Mouse (Mus musculus): ENCODE data around the gene Elane. TPM values are rescaled to one million over a fixed set of nuclear protein-coding genes. Genes with fewer than 3 reads are reported as not detected.

Elane gene
- total and polyA plus RNA-seq, 2 experiments from 2014 or later = not detected

DNA sequence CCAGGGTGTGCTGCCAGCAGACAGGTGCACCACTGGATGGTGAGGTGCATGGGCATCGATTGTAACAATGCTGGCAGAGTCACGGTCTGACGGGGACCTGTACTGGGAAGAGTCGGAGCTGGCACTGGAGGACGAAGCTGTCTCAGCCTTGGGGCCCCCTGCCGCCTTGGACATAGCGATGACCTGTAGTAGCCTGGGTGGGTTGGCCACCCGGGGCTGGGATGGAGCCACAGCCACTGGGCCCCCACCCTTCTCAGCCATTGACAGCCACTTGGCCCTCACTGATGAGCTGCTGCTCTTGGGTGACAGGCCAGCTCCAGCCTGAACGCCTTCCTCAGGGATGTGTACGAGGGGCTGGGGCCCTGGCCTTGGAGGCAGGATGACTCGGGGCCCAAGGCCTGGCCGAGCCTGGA is 20.9 kb upstream of the Elane start:
- Histone ChIP-seq H3K27ac (ENCODE audit: low read depth, low read length) (peak overlapping the region; percentile 51; the same call in 1 of the 2 replicates), H3K4me3 (ENCODE audit: low read depth, low read length) (no peak overlapping the region)
- ATAC-seq (ENCODE audit: low FRiP score) = no peak

DNA sequence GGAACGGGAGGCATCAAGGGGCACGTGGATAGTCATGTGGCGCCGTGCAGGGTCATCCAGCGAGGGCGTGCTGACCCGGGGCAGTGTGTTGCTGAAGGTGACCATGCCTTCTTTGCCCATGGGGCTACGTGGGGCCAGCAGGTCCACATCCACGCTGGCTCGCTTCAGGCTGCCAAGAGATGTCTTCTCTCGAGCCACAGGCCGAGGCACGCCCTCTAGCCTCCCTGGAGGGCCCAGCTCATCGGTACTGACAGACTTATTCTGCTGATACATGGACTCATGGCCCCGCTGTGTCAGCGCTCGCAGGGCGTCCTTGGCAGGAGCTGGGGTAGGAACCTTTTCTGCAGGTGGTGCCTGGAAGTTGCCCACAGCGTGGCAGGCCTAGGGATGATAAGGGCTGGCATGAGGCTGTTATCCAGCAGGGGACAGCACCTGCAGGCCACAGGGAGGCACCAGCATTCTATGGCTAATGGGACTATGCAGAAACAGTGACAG is 20.2 kb upstream of the Elane start:
- H3K4me1 ChIP-seq (ENCODE audit: insufficient read depth, low read length) = peaks cover 3% of the 10 kb centered on the region; the same call in 1 of the 2 replicates
- H3K9me3 ChIP-seq (ENCODE audit: low read length) = no peaks in the 10 kb centered on the region
- no peaks in the 10 kb centered on the region for H3K27me3 ChIP-seq (ENCODE audit: insufficient read depth, low read length)
- peaks cover 49% of the 10 kb centered on the region for H3K36me3 ChIP-seq (ENCODE audit: insufficient read depth, low read length)
- no peak overlapping the region for H3K9ac ChIP-seq (replicated peaks; ENCODE audit: low read length, poor library complexity, severe bottlenecking)
- H3K27ac ChIP-seq (ENCODE audit: low read depth, low read length) = peak overlapping the region; percentile 51; the same call in 1 of the 2 replicates
- no peak overlapping the region for H3K4me3 ChIP-seq (ENCODE audit: low read depth, low read length)
- WGBS = 72% methylated on average over 19 of the region's 19 CpGs
- peak; percentile 48 for TF ChIP-seq CTCF (IDR thresholded peaks at IDR 0.05)
- no peak overlapping the region for H3K4me2 ChIP-seq (ENCODE audit: low read depth, low read length, poor library complexity, severe bottlenecking)
- ATAC-seq (ENCODE audit: low FRiP score) (0 out of 2 replicates have a peak, but pooled peaks have one; percentile 3), DNase-seq (ENCODE audit: low spot score) (no peak)

More for the DNA sequence above, 20.9 kb upstream of the Elane start:
- Histone ChIP-seq H3K9ac (replicated peaks; ENCODE audit: low read length, poor library complexity, severe bottlenecking) (no peak overlapping the region), H3K9me3 (ENCODE audit: low read length) (no peaks in the 10 kb centered on the region), H3K27me3 (ENCODE audit: insufficient read depth, low read length) (no peaks in the 10 kb centered on the region), H3K36me3 (ENCODE audit: insufficient read depth, low read length) (peaks cover 55% of the 10 kb centered on the region), H3K4me1 (ENCODE audit: insufficient read depth, low read length) (peaks cover 3% of the 10 kb centered on the region; the same call in 1 of the 2 replicates), H3K4me2 (ENCODE audit: low read depth, low read length, poor library complexity, severe bottlenecking) (no peak overlapping the region)
- TF ChIP-seq CTCF (IDR thresholded peaks at IDR 0.05) = no peak
- DNase-seq (ENCODE audit: low spot score) = no peak
- 59% methylated on average over 12 of the region's 12 CpGs for WGBS

DNA sequence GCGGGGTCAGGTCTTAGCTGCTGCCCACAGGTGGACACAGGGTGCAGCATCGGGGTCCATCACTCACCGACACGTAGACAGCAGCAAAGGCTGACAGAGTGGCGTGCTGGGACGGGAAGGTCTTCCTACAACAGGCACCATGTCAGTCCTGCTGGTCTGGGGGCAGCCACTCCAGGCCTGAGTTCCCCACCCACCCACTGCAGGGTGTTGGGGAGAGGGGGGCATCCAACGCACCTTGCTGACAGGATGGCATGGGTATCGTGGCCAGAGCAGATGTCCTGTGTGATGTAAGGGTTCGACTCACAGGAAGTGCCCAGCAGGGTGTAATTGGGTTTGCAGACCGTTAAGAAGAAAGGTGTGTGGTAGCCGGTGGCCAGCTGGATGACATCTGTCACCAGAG is 19.4 kb upstream of the Elane start:
- Histone ChIP-seq H3K9ac (replicated peaks; ENCODE audit: low read length, poor library complexity, severe bottlenecking) (no peak overlapping the region), H3K27me3 (ENCODE audit: insufficient read depth, low read length) (no peaks in the 10 kb centered on the region), H3K9me3 (ENCODE audit: low read length) (no peaks in the 10 kb centered on the region), H3K27ac (ENCODE audit: low read depth, low read length) (no peak overlapping the region), H3K36me3 (ENCODE audit: insufficient read depth, low read length) (peaks cover 42% of the 10 kb centered on the region), H3K4me1 (ENCODE audit: insufficient read depth, low read length) (peaks cover 3% of the 10 kb centered on the region; the same call in 1 of the 2 replicates), H3K4me2 (ENCODE audit: low read depth, low read length, poor library complexity, severe bottlenecking) (no peak overlapping the region), H3K4me3 (ENCODE audit: low read depth, low read length) (no peak overlapping the region)
- DNase-seq (ENCODE audit: low spot score) (no peak), ATAC-seq (ENCODE audit: low FRiP score) (no peak)
- WGBS = 81% methylated on average over 11 of the region's 11 CpGs
- no peak for TF ChIP-seq CTCF (IDR thresholded peaks at IDR 0.05)

DNA sequence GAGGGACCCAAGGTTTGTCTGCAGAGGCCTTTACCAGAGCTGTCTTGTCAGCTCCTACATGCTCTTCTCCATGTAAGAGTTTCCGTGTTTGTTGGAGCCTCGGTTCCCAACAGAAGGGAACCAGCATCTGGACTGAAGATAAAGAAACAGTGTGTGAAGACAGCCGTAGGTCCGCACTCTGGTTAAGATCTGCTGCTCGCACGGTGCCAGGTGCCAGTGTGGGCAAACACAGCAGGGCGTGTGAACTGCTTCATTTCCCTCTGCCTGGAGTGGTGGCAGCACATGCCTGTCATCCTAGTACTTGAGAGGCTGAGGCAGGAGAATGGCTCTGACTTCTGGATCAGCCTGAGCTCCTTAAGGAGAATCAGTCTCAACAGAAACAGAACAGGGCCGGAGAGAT is 14.2 kb upstream of the Elane start:
- Histone ChIP-seq H3K4me3 (ENCODE audit: low read depth, low read length) (peak overlapping the region; percentile 70; the same call in 1 of the 2 replicates), H3K36me3 (ENCODE audit: insufficient read depth, low read length) (peaks cover 6% of the 10 kb centered on the region), H3K27me3 (ENCODE audit: insufficient read depth, low read length) (no peaks in the 10 kb centered on the region), H3K4me2 (ENCODE audit: low read depth, low read length, poor library complexity, severe bottlenecking) (peak overlapping the region; percentile 92), H3K27ac (ENCODE audit: low read depth, low read length) (no peak overlapping the region), H3K9me3 (ENCODE audit: low read length) (no peaks in the 10 kb centered on the region), H3K9ac (replicated peaks; ENCODE audit: low read length, poor library complexity, severe bottlenecking) (no peak overlapping the region), H3K4me1 (ENCODE audit: insufficient read depth, low read length) (peaks cover 9% of the 10 kb centered on the region; the same call in 1 of the 2 replicates)
- WGBS = 87% methylated on average over 8 of the region's 8 CpGs
- ATAC-seq (ENCODE audit: low FRiP score) (no peak), DNase-seq (ENCODE audit: low spot score) (no peak)
- TF ChIP-seq CTCF (IDR thresholded peaks at IDR 0.05) = no peak

DNA sequence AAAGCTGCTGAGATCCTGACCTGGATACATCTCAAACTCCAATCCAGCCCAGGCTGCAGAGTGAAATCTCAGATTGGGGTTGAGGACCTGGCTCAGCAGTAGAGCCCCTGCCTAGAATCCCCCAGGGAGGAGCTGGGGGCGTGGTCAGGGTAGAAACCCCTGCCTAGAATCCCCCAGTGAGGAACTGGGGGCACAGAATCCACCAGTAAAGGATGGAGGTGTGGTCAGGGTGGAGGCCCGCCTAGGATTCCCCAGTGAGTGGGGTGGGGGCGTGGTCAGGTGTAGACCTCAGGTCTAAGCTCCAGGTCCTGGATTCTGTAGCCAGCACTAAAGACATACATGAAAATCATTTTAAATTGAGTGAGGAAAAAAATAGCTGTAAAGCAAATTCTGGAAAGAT is 13.2 kb upstream of the Elane start:
- no peaks in the 10 kb centered on the region for H3K9me3 ChIP-seq (ENCODE audit: low read length)
- H3K4me1 ChIP-seq (ENCODE audit: insufficient read depth, low read length) = peaks cover 9% of the 10 kb centered on the region; the same call in 1 of the 2 replicates
- no peak for TF ChIP-seq CTCF (IDR thresholded peaks at IDR 0.05)
- no peak for DNase-seq (ENCODE audit: low spot score)
- no peaks in the 10 kb centered on the region for H3K27me3 ChIP-seq (ENCODE audit: insufficient read depth, low read length)
- no peaks in the 10 kb centered on the region for H3K36me3 ChIP-seq (ENCODE audit: insufficient read depth, low read length)
- H3K4me2 ChIP-seq (ENCODE audit: low read depth, low read length, poor library complexity, severe bottlenecking) = peak overlapping the region; percentile 92
- no peak for ATAC-seq (ENCODE audit: low FRiP score)
- peak overlapping the region; percentile 70 for H3K4me3 ChIP-seq (ENCODE audit: low read depth, low read length)
- 42% methylated on average over 3 of the region's 3 CpGs for WGBS
- peak overlapping the region; percentile 98 for H3K9ac ChIP-seq (replicated peaks; ENCODE audit: low read length, poor library complexity, severe bottlenecking)
- peak overlapping the region; percentile 99 for H3K27ac ChIP-seq (ENCODE audit: low read depth, low read length)

DNA sequence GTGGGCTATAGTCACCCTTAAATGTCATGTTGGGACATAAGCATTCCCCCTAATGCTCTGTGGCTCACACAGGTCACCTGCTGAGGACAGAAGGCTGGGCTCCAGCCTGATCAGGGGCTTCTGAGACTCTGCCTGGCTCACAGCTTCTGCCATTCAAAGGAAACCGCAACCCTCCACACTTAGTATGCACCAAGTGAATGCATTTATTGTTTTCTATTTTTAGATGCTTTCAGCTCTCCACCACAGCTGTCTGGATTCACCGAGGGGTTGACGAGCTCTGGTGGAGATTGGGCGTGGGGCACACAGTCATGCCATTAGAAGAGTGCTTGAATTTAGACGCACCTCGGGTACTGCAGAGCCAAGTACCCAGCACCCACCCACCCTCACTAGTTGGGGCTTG is 12.7 kb upstream of the Elane start:
- peak; percentile 41 for DNase-seq (ENCODE audit: low spot score)
- WGBS = 6% methylated on average over 6 of the region's 6 CpGs
- ATAC-seq (ENCODE audit: low FRiP score) = peak; percentile 29; the same call in 1 of the 2 replicates
- H3K4me2 ChIP-seq (ENCODE audit: low read depth, low read length, poor library complexity, severe bottlenecking) = peak overlapping the region; percentile 92
- no peak for TF ChIP-seq CTCF (IDR thresholded peaks at IDR 0.05)
- H3K4me3 ChIP-seq (ENCODE audit: low read depth, low read length) = peak overlapping the region; percentile 70
- H3K27me3 ChIP-seq (ENCODE audit: insufficient read depth, low read length) = no peaks in the 10 kb centered on the region
- no peaks in the 10 kb centered on the region for H3K9me3 ChIP-seq (ENCODE audit: low read length)
- H3K36me3 ChIP-seq (ENCODE audit: insufficient read depth, low read length) = no peaks in the 10 kb centered on the region
- peak overlapping the region; percentile 99 for H3K27ac ChIP-seq (ENCODE audit: low read depth, low read length)
- H3K4me1 ChIP-seq (ENCODE audit: insufficient read depth, low read length) = peaks cover 9% of the 10 kb centered on the region; the same call in 1 of the 2 replicates
- H3K9ac ChIP-seq (replicated peaks; ENCODE audit: low read length, poor library complexity, severe bottlenecking) = peak overlapping the region; percentile 98

All from midbrain, postnatal 0 days (tissue).